Mouse (Mus musculus) C2C12 (cell line): ENCODE results near the gene Gm20388.

Experiments
- CEBPB ChIP-seq: IDR thresholded peaks from one replicate; pipeline ENCODE4 v1.6.1; 2011; ENCODE audit warnings: low read depth, mild to moderate bottlenecking, control low read depth, moderate library complexity
- CTCF ChIP-seq: IDR thresholded peaks from one replicate; pipeline ENCODE4 v1.5.1; 2011; ENCODE audit not compliant: control insufficient read depth, insufficient read depth, insufficient read length
- USF1 ChIP-seq: IDR thresholded peaks from one replicate; pipeline ENCODE4 v1.6.1; 2011; ENCODE audit warnings: low read depth, mild to moderate bottlenecking, control low read depth, moderate library complexity

GRCm38 (mm10) chr8:122844161-122844560 lies 2933.5 kb downstream of the Gm20388 start:
- no peak for TF ChIP-seq USF1
- TF ChIP-seq CTCF, result no peak
- no peak for TF ChIP-seq CEBPB
